Mouse (Mus musculus) right cerebral cortex, postnatal 36 days (tissue): ENCODE measurements around the gene Ric3.

ENCODE experiments used
- DNase-seq, 2 experiments: peaks; one replicate each; pipeline ENCODE4 v3.0.0; 2022; ENCODE audit warnings: low spot score in 2 of 2, mixed read lengths in 1 of 2

Gene Ric3

DNA sequence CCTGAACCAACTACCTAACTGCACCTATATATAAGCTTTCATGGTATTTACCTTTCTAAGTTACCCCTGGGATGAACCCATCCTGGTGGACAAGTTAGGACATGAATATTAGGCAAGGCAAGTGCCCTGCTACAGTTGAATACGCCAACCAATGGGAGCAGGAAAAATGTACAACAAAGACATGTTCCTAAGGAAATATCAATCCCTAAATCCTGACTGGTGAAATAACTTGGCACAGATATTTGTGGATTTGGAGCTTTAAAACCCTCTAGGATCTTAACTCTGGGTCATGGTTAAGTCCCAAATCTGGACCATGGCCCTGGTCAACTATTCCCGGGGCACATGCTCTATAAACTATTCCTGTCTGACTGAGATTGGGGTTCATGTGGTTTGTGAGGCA lies 37.3 kb downstream of the Ric3 start:
- DNase-seq = no peak

DNA sequence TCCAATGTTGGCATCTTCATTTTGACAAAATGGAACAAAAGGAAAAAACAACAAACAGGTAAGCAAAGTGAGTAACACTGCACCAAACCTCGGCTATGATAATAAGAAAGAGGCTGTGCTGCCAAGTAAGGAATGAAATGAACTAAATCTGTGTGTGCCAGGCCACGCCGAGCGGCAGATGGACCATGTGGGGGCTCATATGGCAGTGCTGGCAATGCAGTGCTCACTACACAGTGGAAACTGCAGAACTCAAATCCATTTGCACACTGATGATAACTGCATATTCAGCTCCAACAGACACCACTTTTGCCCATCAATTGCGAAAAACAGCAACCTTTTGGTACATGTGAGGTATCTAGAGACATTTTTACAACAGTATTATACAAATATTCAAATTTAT lies 43.7 kb downstream of the Ric3 start:
- DNase-seq = peak in 1 of 2 experiments; percentile 59

DNA sequence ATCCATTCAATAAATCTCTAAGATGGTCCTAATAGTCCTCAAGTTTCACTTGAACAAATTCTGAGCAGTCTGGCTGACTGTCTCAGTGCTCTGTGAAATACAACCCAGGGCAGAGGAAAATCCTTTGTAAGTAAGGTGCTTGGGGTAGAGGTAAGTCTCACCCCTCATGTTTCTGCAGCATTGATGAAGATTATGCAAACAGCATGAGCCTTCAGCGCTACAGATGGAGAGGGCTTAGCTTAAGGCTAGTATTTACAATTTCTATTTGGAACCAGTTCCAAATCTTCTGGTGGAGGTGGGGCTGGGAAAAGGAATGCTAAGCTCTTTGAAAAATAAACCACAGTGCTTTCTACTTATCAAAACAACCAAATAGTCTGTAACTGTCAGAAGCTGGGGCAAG lies 44.1 kb downstream of the Ric3 start:
- no peak for DNase-seq

DNA sequence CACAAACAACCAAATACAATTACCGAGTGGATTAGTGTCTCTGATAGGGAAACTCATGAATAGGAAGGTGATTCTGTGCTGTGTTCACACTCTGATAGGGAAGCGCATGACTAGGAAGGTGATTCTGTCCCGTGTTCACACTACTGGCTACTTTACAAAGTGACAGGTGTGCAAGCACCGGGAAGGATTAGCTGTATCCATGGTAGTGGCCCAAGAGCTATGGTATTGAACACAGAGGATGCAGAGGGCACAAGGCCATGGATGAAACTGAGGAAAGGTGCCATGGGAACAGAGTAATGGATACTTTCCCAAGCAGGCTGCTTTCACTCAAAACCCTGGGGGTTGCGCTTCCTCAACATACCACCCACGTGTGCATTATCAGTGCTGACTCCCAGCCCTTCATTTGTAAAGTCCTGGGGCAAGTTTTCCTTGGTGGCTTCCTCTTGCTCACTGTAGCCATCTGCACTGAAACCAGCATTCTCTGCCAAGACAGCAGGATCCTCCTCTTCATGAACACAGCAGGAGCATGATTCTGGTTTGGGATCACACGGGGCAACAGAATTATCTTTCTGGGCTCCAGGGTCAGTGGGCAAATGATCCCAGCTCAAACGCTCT lies 44.9 kb downstream of the Ric3 start:
- no peak for DNase-seq

DNA sequence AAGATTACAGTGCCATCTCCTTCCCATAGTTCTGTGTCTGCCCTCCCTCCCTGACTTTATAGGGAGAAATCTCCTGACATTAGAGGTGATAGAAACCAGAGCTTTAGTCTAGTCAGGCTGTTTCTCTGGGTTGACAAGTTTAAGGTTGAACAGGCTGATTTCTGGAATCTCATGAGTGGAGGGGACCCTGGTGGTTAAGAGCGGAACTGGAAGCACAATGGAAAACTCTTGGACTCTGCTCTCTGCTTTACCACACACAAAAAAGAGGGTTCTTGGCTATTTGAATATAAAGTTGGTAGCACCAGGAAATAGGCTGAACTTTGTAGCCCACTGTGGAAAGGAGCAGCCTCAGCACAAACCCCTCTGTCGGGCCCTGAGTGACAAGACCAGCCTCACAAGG lies 51.1 kb downstream of the Ric3 start:
- no peak for DNase-seq

DNA sequence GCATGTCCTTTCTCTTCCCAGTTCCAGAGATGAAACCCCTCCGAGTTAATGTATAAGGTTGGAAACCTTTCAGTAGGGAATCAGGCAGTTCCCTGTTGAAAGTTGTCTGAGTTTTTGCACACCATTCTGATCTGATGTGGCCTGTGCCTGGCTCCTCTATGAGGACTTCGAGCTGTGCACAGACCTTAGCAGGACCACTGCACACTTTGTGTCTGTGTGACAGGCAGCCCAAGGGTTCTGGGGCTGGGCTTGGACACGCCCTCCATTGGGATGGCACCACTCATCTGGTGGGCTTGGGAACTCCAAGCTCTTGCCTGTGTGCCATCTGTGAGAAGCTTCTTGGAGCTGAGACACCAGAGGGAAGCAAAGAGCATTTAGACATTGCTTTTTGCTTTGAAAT lies 51.8 kb downstream of the Ric3 start:
- no peak for DNase-seq

DNA sequence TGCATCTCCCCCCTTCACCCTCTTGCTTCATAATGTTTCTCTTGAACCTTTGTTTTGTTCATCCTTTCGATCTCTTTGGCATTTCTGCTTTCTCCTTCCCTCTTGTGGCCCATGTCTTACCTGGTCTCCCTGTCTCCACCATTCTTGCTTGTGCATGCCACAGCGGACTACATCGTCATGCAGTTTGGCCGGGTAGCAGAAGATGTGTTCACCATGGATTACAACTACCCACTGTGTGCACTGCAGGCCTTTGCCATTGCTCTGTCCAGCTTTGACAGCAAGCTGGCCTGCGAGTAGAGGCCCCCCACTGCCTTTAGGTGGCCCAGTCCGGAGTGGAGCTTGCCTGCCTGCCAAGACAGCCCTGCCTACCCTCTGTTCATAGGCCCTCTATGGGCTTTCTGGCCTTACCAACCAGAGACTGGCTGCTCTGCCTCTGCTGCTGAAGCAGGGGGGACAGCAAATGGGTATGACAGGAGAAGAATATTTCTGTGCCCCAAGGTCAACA lies 53.1 kb downstream of the Ric3 start:
- DNase-seq = no peak

DNA sequence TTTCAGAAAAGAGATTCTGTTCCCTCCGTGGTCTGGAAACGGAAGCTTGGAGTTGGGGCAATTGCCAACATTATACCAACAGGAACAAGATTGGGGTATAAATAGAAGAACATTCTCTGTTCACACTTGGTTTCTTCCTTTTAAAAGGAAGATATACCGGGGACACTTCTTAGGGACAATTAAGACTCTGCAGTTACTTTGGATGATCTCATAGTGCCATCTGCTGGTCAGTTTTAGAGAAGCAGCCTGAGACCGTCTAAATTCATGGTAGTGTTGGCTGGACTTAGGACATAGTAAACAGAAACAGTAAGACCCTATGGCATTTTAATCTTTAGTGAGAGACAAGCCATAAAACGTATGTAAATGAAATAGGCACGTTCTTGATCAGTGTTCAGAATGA lies 54.9 kb downstream of the Ric3 start:
- DNase-seq = no peak

DNA sequence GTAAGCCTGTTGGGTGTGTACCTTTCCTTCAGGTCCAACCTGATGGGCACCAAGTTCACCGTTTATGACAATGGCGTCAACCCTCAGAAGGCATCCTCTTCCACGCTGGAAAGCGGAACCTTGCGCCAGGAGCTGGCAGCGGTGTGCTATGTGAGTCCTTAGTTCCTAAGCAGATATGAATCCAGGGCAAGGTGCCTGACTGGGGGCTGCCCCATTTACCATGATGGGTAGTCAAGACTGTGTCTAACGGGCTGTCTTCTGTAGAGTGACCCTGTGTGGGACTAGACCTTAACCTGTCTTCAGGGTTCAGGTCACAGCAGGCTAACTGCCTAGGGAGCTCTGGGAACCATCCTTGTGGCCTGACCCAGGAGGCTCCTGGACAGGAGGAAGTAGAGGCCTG lies 55.4 kb downstream of the Ric3 start:
- DNase-seq = no peak

DNA sequence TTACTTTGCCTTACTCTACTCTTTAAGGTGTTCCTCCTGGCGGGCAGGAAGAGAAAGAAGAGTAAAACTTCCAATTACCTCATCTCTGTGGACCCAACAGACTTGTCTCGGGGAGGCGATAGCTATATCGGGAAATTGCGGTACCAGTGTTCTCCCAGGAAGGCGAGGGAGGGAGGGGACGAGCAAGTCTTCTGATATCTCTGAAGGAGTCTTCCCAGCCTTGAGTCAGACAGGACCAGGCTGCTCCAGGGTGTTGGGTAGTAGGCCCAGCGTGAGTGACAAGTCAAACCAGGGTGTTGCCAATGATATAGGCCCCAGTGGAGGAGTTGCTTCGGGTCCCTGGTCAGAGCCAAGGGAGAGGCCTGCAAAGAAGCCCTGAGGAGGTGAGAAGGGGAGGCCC lies 56.2 kb downstream of the Ric3 start:
- DNase-seq = no peak

DNA sequence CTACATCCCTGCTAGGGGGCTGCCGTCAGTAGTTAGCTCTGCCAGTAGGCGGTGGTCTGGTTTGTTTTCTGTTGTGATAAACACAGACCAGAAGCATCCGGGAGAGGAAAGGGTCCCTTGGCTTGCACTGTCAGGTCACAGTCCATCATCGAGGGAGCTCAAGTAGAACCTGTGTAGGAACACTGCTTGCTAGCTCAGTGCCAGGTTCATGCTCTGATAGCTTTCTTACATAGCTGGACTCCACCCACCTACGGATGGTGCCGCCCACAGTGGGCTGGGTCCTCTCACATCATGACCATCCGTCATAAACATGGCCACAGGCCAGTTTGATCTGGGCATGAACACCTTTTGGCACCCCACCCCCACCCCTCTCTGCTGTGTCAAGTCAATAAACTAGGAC lies 57.4 kb downstream of the Ric3 start:
- no peak for DNase-seq

DNA sequence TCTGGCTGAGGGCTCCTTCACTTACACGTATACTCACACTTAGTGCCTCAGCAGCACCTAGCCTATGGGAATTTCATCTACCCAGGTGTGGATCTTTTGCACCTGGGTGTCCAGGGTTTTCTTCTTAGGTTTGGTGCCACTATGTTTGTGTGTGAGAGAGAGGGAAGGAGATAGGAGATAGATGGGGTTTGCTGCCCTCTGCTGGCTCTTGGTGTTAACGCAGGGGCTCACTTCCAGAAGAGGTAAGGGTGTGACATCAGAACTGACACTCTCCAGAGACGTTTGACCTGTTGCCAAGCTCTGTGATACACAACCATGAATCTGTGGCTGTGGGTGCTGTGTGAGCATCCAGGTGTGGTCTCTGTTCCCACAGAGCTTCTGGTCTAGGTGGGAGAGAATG lies 61.7 kb downstream of the Ric3 start:
- peak; percentile 55 to 63 for DNase-seq

DNA sequence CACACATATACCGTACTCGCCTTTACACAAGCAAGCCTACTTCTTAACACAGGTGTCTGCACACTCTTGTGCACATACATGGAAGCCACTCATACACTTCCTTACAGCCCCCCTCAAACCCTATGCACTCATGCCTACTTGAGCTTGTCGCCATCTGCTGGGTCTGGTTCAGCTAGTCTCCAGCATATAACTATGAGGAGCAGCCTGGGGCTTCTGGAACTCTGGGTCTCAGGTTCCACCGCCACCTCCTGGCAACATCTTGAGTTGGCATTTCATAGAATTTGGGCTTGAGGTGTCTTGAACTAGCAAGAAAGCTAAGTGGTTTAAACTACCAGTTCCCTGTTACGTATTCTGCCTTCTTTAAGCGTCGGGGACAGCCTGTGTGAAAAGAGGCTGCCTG lies 63.9 kb downstream of the Ric3 start:
- no peak for DNase-seq

DNA sequence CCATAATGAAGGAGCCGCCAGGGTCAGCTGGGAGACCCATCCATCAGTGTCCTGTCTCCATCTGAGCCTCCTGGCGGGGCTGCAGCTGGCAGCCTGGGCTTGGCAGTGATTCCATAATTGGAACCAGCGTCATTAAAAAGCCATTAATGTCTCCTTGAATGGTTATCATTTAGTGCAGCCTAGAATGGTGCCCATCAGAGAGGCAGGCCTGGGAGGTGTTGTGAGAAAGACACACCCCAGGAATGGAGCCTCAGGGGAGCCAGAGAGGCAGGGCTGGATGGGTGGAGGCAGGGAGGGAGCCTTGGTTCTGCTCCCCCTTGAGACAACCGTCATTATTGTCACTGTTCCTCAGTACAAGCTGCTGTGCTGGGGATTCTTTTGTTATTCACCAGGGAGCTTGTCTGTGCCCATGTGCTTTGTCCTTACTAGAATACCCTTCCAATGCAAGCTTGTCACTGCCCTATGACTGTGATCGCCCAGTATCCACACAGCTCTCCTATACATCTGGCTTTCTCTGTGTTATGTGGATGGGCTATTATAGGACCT lies 66.7 kb downstream of the Ric3 start:
- DNase-seq = no peak

DNA sequence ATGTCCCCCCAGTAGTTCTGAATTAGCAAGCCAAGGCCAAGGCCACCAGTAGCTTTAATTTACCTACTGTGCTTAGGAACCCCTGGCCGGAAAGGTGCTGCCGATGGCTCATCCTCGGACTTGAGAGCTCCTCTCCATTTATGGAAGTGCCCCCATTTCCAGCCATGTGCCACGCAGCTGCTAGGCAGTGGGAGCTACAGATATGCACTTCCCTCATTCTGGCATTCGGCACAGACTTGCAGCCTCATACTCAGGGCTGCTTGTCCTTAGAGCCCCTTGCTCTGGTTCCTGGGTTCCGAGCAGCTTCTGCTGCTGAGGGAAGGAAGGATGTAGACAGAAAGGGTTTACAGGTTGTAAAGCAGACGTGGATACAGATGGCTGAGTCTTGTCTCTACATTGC lies 68.3 kb downstream of the Ric3 start:
- no peak for DNase-seq

DNA sequence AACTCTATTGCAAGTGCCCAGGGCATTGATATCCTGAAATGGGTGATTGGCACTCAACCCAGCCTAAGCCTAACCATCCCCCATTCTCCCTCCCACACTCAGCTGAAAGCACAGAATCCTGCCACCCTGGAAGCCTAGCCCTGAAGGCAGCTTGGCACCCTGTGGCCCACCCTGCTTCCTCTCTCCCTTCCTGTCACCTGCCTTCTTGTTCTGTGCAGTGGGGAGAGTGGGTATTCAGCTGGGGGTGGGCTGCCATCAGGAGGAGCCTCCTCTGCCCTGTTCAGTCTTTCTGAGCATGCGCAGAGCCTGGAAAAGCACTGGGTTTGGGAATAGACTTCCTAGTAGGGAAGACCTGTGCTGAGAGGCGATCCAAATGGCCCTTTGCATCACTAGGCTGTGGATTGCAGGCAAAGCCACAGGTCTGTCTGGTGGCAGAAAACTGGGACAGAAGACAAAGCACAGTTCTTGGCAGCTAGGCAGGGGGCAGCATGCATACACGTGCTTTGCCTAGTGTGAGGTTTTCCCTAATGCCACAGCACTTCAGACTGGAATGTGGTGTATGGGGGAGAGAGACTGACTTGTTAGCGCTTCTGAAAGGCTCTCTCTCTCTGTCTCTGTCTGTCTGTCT lies 70.0 kb downstream of the Ric3 start:
- DNase-seq = no peak

DNA sequence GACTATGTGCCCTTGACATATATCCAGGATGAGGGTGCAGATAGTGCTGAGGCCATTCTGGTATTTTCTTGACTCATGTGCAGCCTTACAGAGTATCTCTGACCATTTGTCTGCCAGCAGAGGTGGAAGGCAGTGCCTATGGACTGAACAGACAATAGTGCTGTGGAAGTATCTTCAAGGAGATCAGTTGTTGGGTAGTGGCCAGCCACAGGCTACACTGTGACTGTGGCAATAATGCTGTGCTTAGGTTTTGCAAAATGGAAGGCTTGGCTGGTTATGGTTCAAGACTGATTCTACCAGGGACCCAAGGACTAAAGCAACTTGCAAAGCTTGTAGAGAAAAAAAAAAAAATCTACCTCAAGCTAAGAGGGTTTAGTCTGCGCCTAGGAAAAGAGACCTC lies 70.6 kb downstream of the Ric3 start:
- no peak for DNase-seq

DNA sequence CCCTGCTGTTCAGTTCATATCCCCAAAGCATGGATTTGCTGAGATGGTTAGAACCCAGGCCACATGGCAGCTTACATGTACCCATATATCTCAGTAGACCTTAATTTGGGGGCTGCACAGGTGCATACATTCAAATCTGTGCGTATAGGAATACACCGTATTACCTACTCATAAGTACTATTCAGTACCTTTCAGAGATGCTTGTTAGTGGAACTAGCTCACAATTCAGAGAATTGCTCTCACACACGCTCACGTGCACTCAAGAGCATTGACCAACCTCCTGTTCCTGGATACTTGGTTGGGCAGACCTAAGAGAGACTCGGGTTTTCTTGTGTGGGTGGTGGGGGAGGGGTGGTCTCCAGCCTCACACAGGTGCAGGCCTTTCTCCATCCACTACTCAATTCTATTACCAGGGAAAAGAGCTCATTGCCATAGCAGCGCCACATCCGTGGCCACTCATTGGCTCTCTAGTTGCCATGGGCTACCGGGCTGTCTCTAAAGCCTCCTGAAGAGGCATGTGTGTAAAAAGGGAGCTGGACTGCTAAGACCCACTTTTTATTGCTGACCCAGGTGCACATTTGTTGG lies 71.4 kb downstream of the Ric3 start:
- DNase-seq = peak; percentile 63 to 80

DNA sequence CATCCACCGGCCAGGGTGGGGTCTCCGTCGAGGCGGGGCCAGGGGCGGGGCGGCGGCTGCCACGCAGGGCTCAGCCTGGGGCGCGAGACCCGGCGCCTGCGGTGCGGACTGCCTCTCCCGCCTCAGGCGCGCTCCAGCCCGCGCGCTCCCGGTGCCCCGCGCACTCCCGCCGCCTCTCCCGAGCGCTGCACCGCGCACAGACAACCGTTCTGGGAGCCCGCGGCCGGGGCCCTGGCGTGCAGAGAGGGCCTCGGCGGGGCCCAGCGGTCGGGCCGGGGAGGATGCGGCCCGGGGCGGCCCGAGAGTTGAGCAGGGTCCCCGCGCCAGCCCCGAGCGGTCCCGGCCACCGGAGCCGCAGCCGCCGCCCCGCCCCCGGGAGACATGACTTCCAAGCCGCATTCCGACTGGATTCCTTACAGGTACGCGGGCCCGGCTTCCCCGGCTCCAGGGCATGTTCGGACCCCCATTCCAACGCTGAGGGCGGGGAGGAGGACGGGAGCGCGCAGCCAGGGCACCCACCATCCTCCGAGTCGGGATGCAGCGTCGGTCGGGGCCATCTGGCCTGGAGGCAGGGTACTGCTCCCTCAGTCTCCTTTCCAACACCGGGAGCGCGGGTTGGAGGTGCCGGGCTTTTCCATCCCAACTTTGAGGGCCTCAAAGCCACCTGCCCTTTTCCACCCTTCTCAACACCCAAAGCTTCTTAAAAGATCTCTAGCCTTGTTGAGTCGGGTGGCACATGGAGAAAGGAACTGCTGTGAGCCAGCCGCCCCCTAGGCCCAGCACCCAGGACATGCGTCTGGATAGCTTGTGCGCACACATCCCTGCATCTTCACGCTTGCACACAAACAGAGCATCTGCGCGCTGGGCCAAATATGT lies 72.2 kb downstream of the Ric3 start:
- DNase-seq = no peak

DNA sequence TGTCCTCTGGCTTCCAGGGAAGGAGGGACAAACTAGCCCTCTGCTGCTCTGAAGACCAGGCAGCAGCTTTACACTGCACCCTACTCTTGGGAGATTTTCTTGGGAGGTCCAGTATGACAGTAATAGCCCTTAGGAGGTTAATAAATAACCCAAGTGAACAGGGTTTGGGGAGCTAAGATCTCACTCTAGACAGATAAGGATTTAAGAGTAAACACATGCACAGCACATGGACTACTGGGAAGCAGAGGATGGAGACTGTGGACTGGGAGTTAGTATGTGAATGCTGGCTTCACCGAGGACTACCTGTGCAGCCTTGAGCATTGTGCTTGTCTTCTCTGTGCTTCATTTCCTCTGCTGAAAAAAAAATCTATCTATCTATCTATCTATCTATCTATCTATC lies 73.9 kb downstream of the Ric3 start:
- DNase-seq = no peak

DNA sequence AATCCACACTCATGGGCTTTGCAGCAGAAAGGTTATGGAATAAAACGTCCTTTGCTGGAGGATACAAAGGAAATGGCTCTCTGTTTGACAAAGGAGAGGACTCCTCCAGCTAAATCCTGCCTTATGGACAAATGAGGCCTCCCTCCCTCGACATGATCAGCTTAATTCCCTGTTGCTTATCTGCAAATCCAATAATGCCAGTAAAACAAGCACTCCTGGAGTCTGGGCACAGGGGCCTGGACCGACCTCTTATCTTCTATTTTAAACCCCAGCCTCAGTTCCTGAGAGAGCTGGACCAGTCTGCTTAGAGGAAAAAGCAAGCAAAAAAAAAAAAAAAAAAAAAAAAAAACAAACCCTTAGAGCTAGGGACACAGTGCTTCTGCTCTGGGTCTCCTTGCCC lies 79.5 kb downstream of the Ric3 start:
- DNase-seq = no peak

DNA sequence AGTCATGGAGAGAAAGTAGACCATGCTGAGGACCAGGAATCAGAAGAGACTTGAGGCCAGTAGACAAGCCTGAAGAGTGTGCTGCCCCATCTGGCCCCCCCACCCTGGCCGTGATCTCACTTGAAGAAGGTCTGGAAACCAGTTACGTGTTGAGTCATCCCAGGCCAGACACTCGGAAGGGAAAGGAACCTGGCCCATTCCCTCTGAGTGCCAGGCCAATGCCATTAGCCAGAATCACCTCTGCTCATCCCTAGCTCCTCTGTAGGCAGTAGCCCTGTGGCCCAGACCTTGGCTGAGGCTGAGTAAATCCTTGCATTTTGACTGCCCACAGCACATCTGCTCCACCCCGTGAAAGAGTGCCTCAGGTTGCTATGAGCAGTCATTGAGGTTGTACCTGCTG lies 81.2 kb downstream of the Ric3 start:
- no peak for DNase-seq
